Mouse (Mus musculus): ENCODE data around the gene 0610010K14Rik. TPM values are rescaled to one million over a fixed set of nuclear protein-coding genes. Genes with fewer than 3 reads are reported as not detected.

Gene 0610010K14Rik
- total and polyA plus RNA-seq, 2 experiments from 2014 or later: 47.7 to 102 TPM

GRCm38 (mm10) chr11:70254931-70255531 lies 17.3 kb upstream of the 0610010K14Rik start, which contains the start of gene Alox12:
Gene Alox12 (minus strand): TSS chr11:70255353.
- Histone ChIP-seq H3K36me3 (replicated peaks; ENCODE audit: control insufficient read depth, insufficient read depth, low read length) (no peaks in the 10 kb centered on the region), H3K4me1 (ENCODE audit: control insufficient read depth, insufficient read depth) (no peaks in the 10 kb centered on the region), H3K4me2 (ENCODE audit: low read depth, low read length) (peak within 1 kb of the TSS; percentile 62), H3K9me3 (replicated peaks; ENCODE audit: control insufficient read depth, low read length) (no peaks in the 10 kb centered on the region), H3K27me3 (ENCODE audit: control insufficient read depth, insufficient read depth, low read length) (peaks cover 38% of the 10 kb centered on the region), H3K27ac (ENCODE audit: low read depth) (no peak within 1 kb of the TSS), H3K9ac (replicated peaks; ENCODE audit: low read depth, low read length) (peak within 1 kb of the TSS; percentile 45), H3K4me3 (ENCODE audit: low read depth, low read length) (peak within 1 kb of the TSS; percentile 37)
- peak; percentile 59 for ATAC-seq (ENCODE audit: insufficient read depth, low read depth)
- TF ChIP-seq EP300 (IDR thresholded peaks at IDR 0.05; ENCODE audit: low read depth): no peak
- TF ChIP-seq CTCF (IDR thresholded peaks at IDR 0.05; ENCODE audit: low read depth): peak; percentile 58
- WGBS: under 1% methylated on average over 25 of the region's 25 CpGs
- DNase-seq (ENCODE audit: low spot score): peak; percentile 53

GRCm38 (mm10) chr11:70254337-70254736 lies 16.6 kb upstream of the 0610010K14Rik start:
- DNase-seq (ENCODE audit: low spot score) (no peak), ATAC-seq (ENCODE audit: insufficient read depth, low read depth) (no peak)
- Histone ChIP-seq H3K9ac (replicated peaks; ENCODE audit: low read depth, low read length) (peak overlapping the region; percentile 45), H3K4me3 (ENCODE audit: low read depth, low read length) (peak overlapping the region; percentile 37), H3K4me1 (ENCODE audit: control insufficient read depth, insufficient read depth) (no peaks in the 10 kb centered on the region), H3K27me3 (ENCODE audit: control insufficient read depth, insufficient read depth, low read length) (peaks cover 38% of the 10 kb centered on the region), H3K4me2 (ENCODE audit: low read depth, low read length) (peak overlapping the region; percentile 62), H3K9me3 (replicated peaks; ENCODE audit: control insufficient read depth, low read length) (no peaks in the 10 kb centered on the region), H3K36me3 (replicated peaks; ENCODE audit: control insufficient read depth, insufficient read depth, low read length) (no peaks in the 10 kb centered on the region), H3K27ac (ENCODE audit: low read depth) (no peak overlapping the region)
- no peak for TF ChIP-seq EP300 (IDR thresholded peaks at IDR 0.05; ENCODE audit: low read depth)
- no peak for TF ChIP-seq CTCF (IDR thresholded peaks at IDR 0.05; ENCODE audit: low read depth)
- 7% methylated on average over 18 of the region's 18 CpGs for WGBS

GRCm38 (mm10) chr11:70251853-70252252 lies 14.1 kb upstream of the 0610010K14Rik start:
- DNase-seq (ENCODE audit: low spot score) (no peak), ATAC-seq (ENCODE audit: insufficient read depth, low read depth) (peak; percentile 39; the same call in 1 of the 2 replicates)
- 52% methylated on average over 8 of the region's 8 CpGs for WGBS
- Histone ChIP-seq H3K9me3 (replicated peaks; ENCODE audit: control insufficient read depth, low read length) (no peaks in the 10 kb centered on the region), H3K9ac (replicated peaks; ENCODE audit: low read depth, low read length) (no peak overlapping the region), H3K4me1 (ENCODE audit: control insufficient read depth, insufficient read depth) (no peaks in the 10 kb centered on the region), H3K36me3 (replicated peaks; ENCODE audit: control insufficient read depth, insufficient read depth, low read length) (no peaks in the 10 kb centered on the region), H3K27me3 (ENCODE audit: control insufficient read depth, insufficient read depth, low read length) (peaks cover 43% of the 10 kb centered on the region), H3K4me2 (ENCODE audit: low read depth, low read length) (no peak overlapping the region), H3K27ac (ENCODE audit: low read depth) (no peak overlapping the region), H3K4me3 (ENCODE audit: low read depth, low read length) (no peak overlapping the region)
- TF ChIP-seq EP300 (IDR thresholded peaks at IDR 0.05; ENCODE audit: low read depth): no peak; the same call in 1 of the 2 replicates

GRCm38 (mm10) chr11:70250150-70250549 lies 12.4 kb upstream of the 0610010K14Rik start:
- Histone ChIP-seq H3K4me2 (ENCODE audit: low read depth, low read length) (no peak overlapping the region), H3K36me3 (replicated peaks; ENCODE audit: control insufficient read depth, insufficient read depth, low read length) (no peaks in the 10 kb centered on the region), H3K4me1 (ENCODE audit: control insufficient read depth, insufficient read depth) (no peaks in the 10 kb centered on the region), H3K27ac (ENCODE audit: low read depth) (no peak overlapping the region), H3K9me3 (replicated peaks; ENCODE audit: control insufficient read depth, low read length) (no peaks in the 10 kb centered on the region), H3K4me3 (ENCODE audit: low read depth, low read length) (no peak overlapping the region), H3K27me3 (ENCODE audit: control insufficient read depth, insufficient read depth, low read length) (peaks cover 38% of the 10 kb centered on the region), H3K9ac (replicated peaks; ENCODE audit: low read depth, low read length) (no peak overlapping the region)
- DNase-seq (ENCODE audit: low spot score): no peak
- TF ChIP-seq EP300 (IDR thresholded peaks at IDR 0.05; ENCODE audit: low read depth) (no peak), CTCF (IDR thresholded peaks at IDR 0.05; ENCODE audit: low read depth) (no peak)
- WGBS: 43% methylated on average over 11 of the region's 11 CpGs
- no peak for ATAC-seq (ENCODE audit: insufficient read depth, low read depth)

- Histone ChIP-seq H3K4me1 (ENCODE audit: control insufficient read depth, insufficient read depth) (no peaks in the 10 kb centered on the region), H3K9me3 (replicated peaks; ENCODE audit: control insufficient read depth, low read length) (no peaks in the 10 kb centered on the region), H3K9ac (replicated peaks; ENCODE audit: low read depth, low read length) (no peak overlapping the region), H3K36me3 (replicated peaks; ENCODE audit: control insufficient read depth, insufficient read depth, low read length) (no peaks in the 10 kb centered on the region), H3K27me3 (ENCODE audit: control insufficient read depth, insufficient read depth, low read length) (0 out of 2 replicates have a peak, but pooled peaks cover 10% of the 10 kb centered on the region), H3K4me3 (ENCODE audit: low read depth, low read length) (no peak overlapping the region), H3K27ac (ENCODE audit: low read depth) (no peak overlapping the region), H3K4me2 (ENCODE audit: low read depth, low read length) (no peak overlapping the region)
- no peak for DNase-seq (ENCODE audit: low spot score)
- ATAC-seq (ENCODE audit: insufficient read depth, low read depth): no peak
- 47% methylated on average over 9 of the region's 9 CpGs for WGBS
- TF ChIP-seq EP300 (IDR thresholded peaks at IDR 0.05; ENCODE audit: low read depth) (no peak), CTCF (IDR thresholded peaks at IDR 0.05; ENCODE audit: low read depth) (peak; percentile 83)
Measured at GRCm38 (mm10) chr11:70247136-70247845, 9.6 kb upstream of the 0610010K14Rik start.
